Mouse (Mus musculus): ENCODE measurements at regions not wholly inside any gene's neighbourhood (a gene's known extent, or its start where the extent isn't known, plus 50 kb on each side); places are given as distances from the start of the nearest gene placed in this dataset.

DNA sequence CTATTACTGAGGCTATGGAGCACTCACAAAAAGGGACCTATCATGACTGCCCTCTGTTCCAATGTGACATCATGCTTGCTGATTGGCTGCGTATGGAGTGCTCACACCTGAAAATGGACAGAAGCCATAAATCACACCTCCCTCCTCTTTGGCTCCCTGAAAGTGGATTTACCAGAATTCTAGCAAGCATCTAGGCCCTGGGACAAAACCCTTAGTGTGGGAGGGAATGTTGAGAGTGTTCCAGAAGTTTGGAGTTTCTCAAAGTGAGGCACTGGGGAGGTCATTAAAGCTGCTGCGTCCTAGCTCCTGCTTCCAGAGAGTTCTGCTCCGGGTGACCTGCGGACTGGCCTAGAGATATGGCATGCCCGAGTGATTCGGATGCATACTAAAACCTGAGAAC, 62.3 kb upstream of the Egr2 start:
- TF ChIP-seq CTCF (IDR thresholded peaks at IDR 0.05 in 2 of 3, conservative IDR thresholded peaks at IDR 0.05 in 1 of 3; ENCODE audit: control insufficient read depth in 1 of 3, insufficient read depth in 1 of 3, low read depth in 2 of 3, low read length in 3 of 3, poor library complexity in 1 of 3, severe bottlenecking in 1 of 3) (no peak), BHLHE40 (IDR thresholded peaks at IDR 0.05; ENCODE audit: borderline replicate concordance, low read depth, low read length) (no peak), JUND (IDR thresholded peaks at IDR 0.05; ENCODE audit: low read depth, low read length) (no peak), ZKSCAN1 (IDR thresholded peaks at IDR 0.05; ENCODE audit: low read depth, low read length) (no peak), GATA1 (IDR thresholded peaks at IDR 0.05; ENCODE audit: low read depth, low read length) (no peak), USF1 (IDR thresholded peaks at IDR 0.05; ENCODE audit: low read depth, low read length) (no peak)
